Mouse (Mus musculus): Measurements from ENCODE around the gene Cutal. TPM values are rescaled to one million over a fixed set of nuclear protein-coding genes. Genes with fewer than 3 reads are reported as not detected.
A peak's percentile ranks its signal among the peaks of the same experiment; 100 is the strongest.

Gene Cutal
- total and polyA plus RNA-seq, 3 experiments: not detected

DNA sequence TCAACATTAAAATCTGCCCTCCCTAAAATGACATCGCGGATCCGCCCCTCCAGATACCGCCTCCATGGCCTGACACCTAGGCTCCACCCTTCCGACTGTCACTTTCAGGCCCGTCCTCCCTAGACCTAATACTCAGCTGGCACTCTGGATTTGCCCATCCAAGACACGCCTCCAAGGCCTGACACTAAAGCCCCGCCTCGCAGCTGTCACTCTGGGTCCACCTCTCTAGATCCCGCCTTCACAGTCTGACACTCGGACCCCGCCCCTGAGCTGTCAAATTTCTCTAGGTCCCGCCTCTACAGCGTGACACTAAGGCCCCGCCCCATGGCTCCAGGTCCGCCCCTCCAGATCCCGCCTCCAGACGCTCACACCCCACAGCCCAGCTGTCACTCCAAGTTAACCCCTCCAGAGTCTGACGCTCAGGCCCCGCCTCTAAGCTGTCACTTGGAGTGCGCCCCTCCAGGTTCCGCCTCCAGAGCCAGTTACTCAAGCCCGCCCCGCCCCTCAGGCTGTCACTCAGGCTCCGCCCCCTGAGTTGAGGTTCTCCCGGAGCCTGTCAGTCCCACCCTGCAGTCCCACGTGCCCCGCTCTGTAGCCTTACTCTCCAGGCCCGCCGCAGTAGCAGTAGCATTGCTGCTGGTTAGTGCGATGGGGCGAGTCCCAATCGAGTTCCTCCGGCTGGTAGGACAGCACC is 30.8 kb downstream of the Cutal start:
- dilution Hi-C loops (cut with MboI; ENCODE audit: extremely low pct_ligation_motif_present, extremely low pct_unique_long_range_greater_than_20kb, low sequenced_read_pairs): no loop called here

DNA sequence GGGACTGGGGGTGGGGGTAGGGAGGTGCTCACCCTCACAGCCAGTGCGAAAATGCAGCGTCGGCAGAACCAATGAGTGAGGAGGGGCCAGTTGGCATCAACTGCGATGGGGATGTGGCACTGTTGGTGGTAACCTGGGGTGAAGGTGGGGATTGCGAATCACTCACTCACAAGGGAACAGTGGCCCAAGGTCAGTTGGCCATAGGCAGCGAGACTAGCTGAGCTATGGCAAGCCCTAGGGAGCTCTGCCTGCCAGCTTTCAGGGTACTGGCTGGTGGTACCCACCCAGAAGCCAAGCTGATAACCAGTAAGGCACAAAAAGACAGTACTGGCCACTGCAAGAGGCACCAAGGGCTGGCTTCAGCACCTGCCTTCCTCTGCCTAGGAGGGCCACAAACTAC is 32.2 kb downstream of the Cutal start:
- H3K4me1 ChIP-seq (ENCODE audit: control insufficient read depth in 1 of 2, insufficient read depth in 2 of 2): peaks cover 0 to 7% of the 10 kb centered on the region in 2 experiments; a peak in 1 of 4 replicates
- no peak overlapping the region for H3K4me3 ChIP-seq (replicated peaks in 1 of 3; ENCODE audit: low read depth in 2 of 3, low read length in 2 of 3, poor library complexity in 1 of 3)
- H3K9me3 ChIP-seq (replicated peaks; ENCODE audit: low read length): peaks cover 4% of the 10 kb centered on the region
- no peak for DNase-seq (ENCODE audit: extremely low read depth)
- in situ Hi-C loops (cut with MboI; ENCODE audit: low pct_ligation_motif_present, low pct_unique_long_range_greater_than_20kb, low sequenced_read_pairs): no loop called here
- no peak overlapping the region for H3K27ac ChIP-seq (ENCODE audit: insufficient read depth, low read depth)
- H3K27me3 ChIP-seq (replicated peaks): no peaks in the 10 kb centered on the region
- H3K9ac ChIP-seq (ENCODE audit: insufficient read depth, low read depth): no peak overlapping the region
- dilution Hi-C loops (cut with MboI; ENCODE audit: extremely low pct_ligation_motif_present, extremely low pct_unique_long_range_greater_than_20kb, low sequenced_read_pairs): no loop called here
- no peak overlapping the region for H3K4me2 ChIP-seq (ENCODE audit: insufficient read depth, low read depth, poor library complexity, severe bottlenecking)
- H3K36me3 ChIP-seq (replicated peaks in 1 of 2; ENCODE audit: control insufficient read depth in 1 of 2, insufficient read depth in 1 of 2, low read length in 1 of 2): peaks cover 55 to 93% of the 10 kb centered on the region in 2 experiments
- TF ChIP-seq CHD2 (IDR thresholded peaks at IDR 0.05; ENCODE audit: low read length): no peak
- H3K79me2 ChIP-seq (replicated peaks; ENCODE audit: control insufficient read depth, extremely low read depth, insufficient read depth, poor library complexity, severe bottlenecking): no peaks in the 10 kb centered on the region

More for the DNA sequence above, 30.8 kb downstream of the Cutal start:
- Histone ChIP-seq H3K9ac (ENCODE audit: insufficient read depth, low read depth) (no peak overlapping the region), H3K9me3 (replicated peaks; ENCODE audit: low read length) (peaks cover 4% of the 10 kb centered on the region), H3K4me2 (ENCODE audit: insufficient read depth, low read depth, poor library complexity, severe bottlenecking) (no peak overlapping the region), H3K27ac (ENCODE audit: insufficient read depth, low read depth) (no peak overlapping the region), H3K36me3 (replicated peaks in 1 of 2; ENCODE audit: control insufficient read depth in 1 of 2, insufficient read depth in 1 of 2, low read length in 1 of 2) (peaks cover 55 to 93% of the 10 kb centered on the region in 2 experiments), H3K4me1 (ENCODE audit: control insufficient read depth in 1 of 2, insufficient read depth in 2 of 2) (peaks cover 0 to 4% of the 10 kb centered on the region in 2 experiments; a peak in 1 of 4 replicates), H3K4me3 (replicated peaks in 1 of 3; ENCODE audit: low read depth in 2 of 3, low read length in 2 of 3, poor library complexity in 1 of 3) (no peak overlapping the region), H3K27me3 (replicated peaks) (no peaks in the 10 kb centered on the region), H3K79me2 (replicated peaks; ENCODE audit: control insufficient read depth, extremely low read depth, insufficient read depth, poor library complexity, severe bottlenecking) (no peaks in the 10 kb centered on the region)
- DNase-seq (ENCODE audit: extremely low read depth): peak; percentile 65
- TF ChIP-seq JUN (IDR thresholded peaks at IDR 0.05; ENCODE audit: insufficient read depth, low read depth, low read length): no peak
- TF ChIP-seq ZKSCAN1 (IDR thresholded peaks at IDR 0.05; ENCODE audit: borderline replicate concordance, low read depth, low read length): no peak
- no peak for TF ChIP-seq MAZ (IDR thresholded peaks at IDR 0.05; ENCODE audit: low read depth, low read length)
- TF ChIP-seq HCFC1 (IDR thresholded peaks at IDR 0.05; ENCODE audit: low read depth, low read length): no peak
- no peak for TF ChIP-seq GABPA (IDR thresholded peaks at IDR 0.05; ENCODE audit: insufficient replicate concordance, low read depth, low read length)
- TF ChIP-seq KAT2A (IDR thresholded peaks at IDR 0.05; ENCODE audit: insufficient replicate concordance, low read length): no peak
- no peak for TF ChIP-seq POLR2A (IDR thresholded peaks at IDR 0.05; ENCODE audit: low read depth, low read length)
- no peak for TF ChIP-seq MAX (IDR thresholded peaks at IDR 0.05; ENCODE audit: low read length)
- TF ChIP-seq RCOR1 (conservative IDR thresholded peaks at IDR 0.05; ENCODE audit: low read depth, low read length): no peak
- TF ChIP-seq UBTF (IDR thresholded peaks at IDR 0.05; ENCODE audit: low read depth, low read length): no peak
- in situ Hi-C loops (cut with MboI; ENCODE audit: low pct_ligation_motif_present, low pct_unique_long_range_greater_than_20kb, low sequenced_read_pairs): no loop called here
